8 mouse cellular contexts compared by ENCODE assay signal in the genomic region with DNA sequence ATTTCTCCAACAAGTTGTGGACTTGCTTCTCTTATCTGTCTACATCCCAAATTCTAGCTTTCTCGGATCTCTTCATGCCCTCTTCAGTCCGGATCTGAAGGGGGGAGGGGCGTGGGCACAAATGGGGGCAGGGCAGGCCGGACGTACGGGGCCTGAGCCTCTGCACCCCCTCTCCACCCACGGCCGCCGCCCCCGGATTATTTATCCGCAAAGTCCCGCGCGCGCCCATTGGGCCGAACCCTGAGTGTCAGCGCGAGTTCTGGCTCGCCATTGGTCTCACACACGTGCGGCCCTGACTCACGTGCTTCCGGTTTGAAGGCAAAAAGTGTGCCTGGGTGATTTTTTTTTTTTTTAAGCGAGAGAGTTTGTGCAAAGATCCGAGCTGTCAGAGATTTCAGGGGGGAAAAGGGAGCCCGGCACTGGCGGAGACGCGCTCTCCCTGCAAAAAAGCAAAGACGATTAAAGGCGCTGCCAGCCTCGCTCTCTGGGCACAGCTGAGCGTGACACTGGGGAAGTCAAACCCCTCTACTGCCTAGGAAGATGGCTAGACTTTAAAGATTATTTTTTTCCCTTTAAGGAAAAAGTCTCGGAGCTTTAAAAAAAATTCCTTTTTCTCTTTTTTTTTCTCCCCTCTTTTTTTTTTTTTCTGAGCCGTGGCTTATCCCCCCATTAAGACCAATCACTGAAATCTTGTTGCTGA. TPM values are rescaled to one million over a fixed set of nuclear protein-coding genes. Genes with fewer than 3 reads are reported as not detected.
A peak's percentile ranks its signal among the peaks of the same experiment; 100 is the strongest.
DNase-seq lines count a peak whose midpoint lies in the region; ATAC-seq lines count a peak whose summit lies in the region.

A gene (plus strand): TSS at position 388 of the 700 bp plus-strand sequence.

- no peak for DNase-seq in heart, postnatal 14 days
- peak; percentile 77 for DNase-seq in brain, adult 2 months (ENCODE audit: low read depth, low spot score)
- peak; percentile 80 for DNase-seq in neural tube, embryonic 10.5 days (ENCODE audit: extremely low spot score, low spot score)
- no peak for DNase-seq in frontal cortex, adult 2 months (ENCODE audit: extremely low spot score in 1 of 2, low spot score in 1 of 2)
- DNase-seq in ovary, postnatal 10 days (ENCODE audit: low spot score) = no peak

- peak within 1 kb of the TSS; percentile 58 for H3K9ac ChIP-seq in heart, embryonic 14.5 days (ENCODE audit: low read length)
- H3K9ac ChIP-seq in forebrain, embryonic 13.5 days = peak within 1 kb of the TSS; percentile 61
- no peak within 1 kb of the TSS; the same call in 1 of the 2 replicates for H3K9ac ChIP-seq in kidney, embryonic 16.5 days (replicated peaks; ENCODE audit: low read length)

- intact Hi-C loops in heart, postnatal 14 days (cut with DNase I) = no loop called here

- peaks cover 96% of the 10 kb centered on the region for H3K27me3 ChIP-seq in heart, embryonic 14.5 days (ENCODE audit: control insufficient read depth, insufficient read depth, low read length)
- peaks cover 96% of the 10 kb centered on the region for H3K27me3 ChIP-seq in forebrain, embryonic 13.5 days
- H3K27me3 ChIP-seq in kidney, embryonic 16.5 days (ENCODE audit: insufficient read depth, low read length) = peaks cover 97% of the 10 kb centered on the region

- H3K36me3 ChIP-seq in heart, embryonic 14.5 days (ENCODE audit: control insufficient read depth, insufficient read depth, low read length) = no peaks in the 10 kb centered on the region
- no peaks in the 10 kb centered on the region for H3K36me3 ChIP-seq in forebrain, embryonic 13.5 days (ENCODE audit: poor library complexity, severe bottlenecking)
- H3K36me3 ChIP-seq in kidney, embryonic 16.5 days (ENCODE audit: insufficient read depth, low read length) = no peaks in the 10 kb centered on the region

- peak within 1 kb of the TSS; percentile 27 to 51 for H3K4me3 ChIP-seq in heart, embryonic 14.5 days (ENCODE audit: control insufficient read depth in 1 of 2, insufficient read depth in 1 of 2, low read depth in 1 of 2, low read length in 2 of 2)
- peak within 1 kb of the TSS; percentile 39 for H3K4me3 ChIP-seq in forebrain, embryonic 13.5 days
- H3K4me3 ChIP-seq in kidney, embryonic 16.5 days (ENCODE audit: low read length) = peak within 1 kb of the TSS; percentile 49

- H3K27ac ChIP-seq in heart, embryonic 14.5 days (replicated peaks in 1 of 2; ENCODE audit: control insufficient read depth in 1 of 2, insufficient read depth in 1 of 2, low read depth in 2 of 2, low read length in 2 of 2) = no peak within 1 kb of the TSS
- no peak within 1 kb of the TSS for H3K27ac ChIP-seq in forebrain, embryonic 13.5 days
- no peak within 1 kb of the TSS for H3K27ac ChIP-seq in kidney, embryonic 16.5 days (ENCODE audit: low read length)

- WGBS in heart, embryonic 14.5 days = 2% methylated on average over 35 of the region's 35 CpGs
- under 1% methylated on average over 35 of the region's 35 CpGs for WGBS in forebrain, embryonic 13.5 days
- 1% methylated on average over 35 of the region's 35 CpGs for WGBS in kidney, embryonic 16.5 days

- H3K9me3 ChIP-seq in heart, embryonic 14.5 days (ENCODE audit: control insufficient read depth, low read length) = no peaks in the 10 kb centered on the region
- H3K9me3 ChIP-seq in forebrain, embryonic 13.5 days (replicated peaks) = no peaks in the 10 kb centered on the region
- H3K9me3 ChIP-seq in kidney, embryonic 16.5 days (ENCODE audit: low read length) = no peaks in the 10 kb centered on the region

- H3K4me2 ChIP-seq in heart, embryonic 14.5 days (ENCODE audit: low read length) = peak within 1 kb of the TSS; percentile 88
- H3K4me2 ChIP-seq in forebrain, embryonic 13.5 days = peak within 1 kb of the TSS; percentile 72
- H3K4me2 ChIP-seq in kidney, embryonic 16.5 days (replicated peaks; ENCODE audit: low read depth, low read length) = peak within 1 kb of the TSS; percentile 65

- peaks cover 0 to 24% of the 10 kb centered on the region in 2 experiments; a peak in 3 of 4 replicates for H3K4me1 ChIP-seq in heart, embryonic 14.5 days (ENCODE audit: control insufficient read depth in 2 of 2, insufficient read depth in 2 of 2, low read length in 2 of 2)
- H3K4me1 ChIP-seq in forebrain, embryonic 13.5 days = peaks cover 24% of the 10 kb centered on the region
- peaks cover 16% of the 10 kb centered on the region for H3K4me1 ChIP-seq in kidney, embryonic 16.5 days (ENCODE audit: insufficient read depth, low read length)

- no peak for ATAC-seq in heart, embryonic 14.5 days (ENCODE audit: insufficient number of reproducible peaks, insufficient read depth, low FRiP score, low read depth)
- ATAC-seq in forebrain, embryonic 13.5 days = peak; percentile 25; the same call in 1 of the 2 replicates
- ATAC-seq in kidney, embryonic 16.5 days (ENCODE audit: low FRiP score, low TSS enrichment) = no peak

RNA-seq across cellular contexts. Expression of the gene that starts here (rescaled TPM):
- polyA plus RNA-seq in heart, embryonic 14.5 days (2014; fragmentation: Nextera tagmentation; extraction: Ambion mirVana) = not detected in 2 replicates
- not detected for total RNA-seq in heart, postnatal 14 days (2021)
- polyA plus RNA-seq in forebrain, embryonic 13.5 days (2015; fragmentation: Nextera tagmentation; extraction: Ambion mirVana) = 0.13 TPM in 1 of 2 replicates, not detected in the other
- polyA plus RNA-seq in kidney, embryonic 16.5 days (2015; fragmentation: Nextera tagmentation; extraction: Ambion mirVana) = 0.06 TPM in 1 of 2 replicates, not detected in the other
- polyA plus RNA-seq in frontal cortex, adult 2 months (2012; rRNA removed) = not detected in 2 replicates

Comparison
In these comparisons a context has a peak if more than half of its experiments do, and no peak if none do; other contexts are left out.
1. Peak in ATAC-seq, H3K4me3 ChIP-seq, H3K9ac ChIP-seq and H3K4me2 ChIP-seq in forebrain, embryonic 13.5 days; RNA of the gene not detected or under 1 TPM.
2. DNase-seq: peak in brain, adult 2 months (single experiment) and neural tube, embryonic 10.5 days (single experiment); none in heart, postnatal 14 days (0 of 2), frontal cortex, adult 2 months (0 of 2) and ovary, postnatal 10 days (single experiment).
3. Peak in every context shown above with its lines, with median percentiles within 50 percentile points of each other: H3K4me2 ChIP-seq and H3K4me3 ChIP-seq.